Mouse (Mus musculus) T-helper 1 cell (primary cell): Measurements from ENCODE around the gene Ice1.

Experiments used
- in situ Hi-C: fragments of 300-600 bp; cut with MboI, MseI; formaldehyde crosslinking; loops from one replicate; pipeline ENCODE4 v1.15.1; 2025; ENCODE audit warnings: high pct_unique_total_duplicates

Gene Ice1

GRCm38 (mm10) chr13:70639639-70640038, 2.2 kb upstream of the Ice1 start:
- in situ Hi-C loops: loop anchor here (5.0 kb wide), 2 partner anchors 198 to 363 kb away; no protein-coding TSS in a partner anchor

DNA sequence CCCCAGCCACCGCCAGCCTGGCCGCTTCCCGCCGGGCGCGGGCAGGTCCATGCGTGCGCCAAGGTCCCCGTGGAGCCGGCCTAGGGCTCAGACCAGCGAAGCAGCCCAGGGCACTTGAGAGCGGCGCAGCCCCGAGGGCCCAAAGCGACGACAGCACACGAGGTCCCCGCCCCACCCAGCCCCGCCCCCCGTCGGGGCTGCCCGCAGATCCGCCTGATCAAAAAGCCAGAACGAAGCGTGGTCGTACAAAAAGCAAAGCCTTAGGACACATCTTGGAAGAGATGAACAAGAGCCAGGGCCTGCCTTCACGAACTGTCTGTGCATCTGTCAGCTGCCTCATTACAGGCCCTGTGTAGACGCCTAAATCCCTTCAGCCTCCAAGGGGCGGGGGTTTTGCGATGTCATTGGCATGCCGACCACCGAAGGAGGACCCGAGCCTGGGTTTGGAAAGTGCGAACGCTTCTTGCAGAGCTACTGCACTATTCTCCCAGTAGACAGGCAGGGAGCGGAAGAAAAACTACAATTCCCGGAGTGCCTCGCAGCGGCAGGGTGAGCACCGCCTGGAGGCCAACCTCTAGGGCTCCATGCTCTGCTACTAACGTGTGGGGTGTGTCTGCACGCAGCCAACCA, 343 bp upstream of the Ice1 start:
- in situ Hi-C loops: no loop called here

GRCm38 (mm10) chr13:70636706-70637105, 728 bp downstream of the Ice1 start:
- in situ Hi-C loops: no loop called here

GRCm38 (mm10) chr13:70635591-70635990, 1.8 kb downstream of the Ice1 start:
- in situ Hi-C loops: no loop called here

DNA sequence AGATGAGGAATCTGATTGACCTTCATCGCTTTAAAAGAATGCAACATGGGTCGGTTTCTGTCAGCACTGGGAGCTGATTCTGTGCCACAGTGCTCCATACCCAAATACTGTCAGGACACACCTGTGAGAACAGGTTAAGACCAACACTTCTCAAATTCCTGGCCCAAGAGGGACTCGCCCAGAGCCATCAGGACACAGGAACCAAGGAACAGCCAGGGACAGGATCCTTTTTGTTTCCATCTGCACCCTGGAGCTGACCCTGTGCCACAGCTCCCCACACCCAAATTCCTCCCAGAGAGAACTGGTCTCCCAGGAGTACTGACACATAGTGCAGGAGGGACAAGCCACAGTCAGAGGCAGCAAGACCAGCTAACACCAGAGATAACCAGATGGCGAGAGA, 11.0 kb downstream of the Ice1 start:
- in situ Hi-C loops: no loop called here

- in situ Hi-C loops: no loop called here
Measured at GRCm38 (mm10) chr13:70625665-70626064, 11.8 kb downstream of the Ice1 start.

DNA sequence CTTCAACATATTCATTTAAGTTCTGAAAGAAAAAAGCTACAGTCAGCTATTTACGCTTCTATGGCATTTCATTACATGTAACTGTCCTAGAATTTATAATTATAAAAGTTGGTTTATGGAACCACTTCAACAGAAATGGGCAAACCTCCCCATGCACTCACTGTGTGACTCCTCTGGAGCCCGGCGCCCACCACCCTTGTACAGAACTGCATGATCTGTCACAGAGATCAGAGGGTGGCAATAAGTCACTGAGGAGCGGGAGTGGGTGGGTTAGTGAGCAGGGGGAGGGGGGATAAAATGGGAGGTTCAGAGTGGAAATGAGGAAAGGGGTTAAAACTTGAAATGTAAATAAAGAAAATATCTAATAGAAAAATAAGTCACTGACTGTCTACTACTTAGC, 13.0 kb downstream of the Ice1 start:
- in situ Hi-C loops: no loop called here

DNA sequence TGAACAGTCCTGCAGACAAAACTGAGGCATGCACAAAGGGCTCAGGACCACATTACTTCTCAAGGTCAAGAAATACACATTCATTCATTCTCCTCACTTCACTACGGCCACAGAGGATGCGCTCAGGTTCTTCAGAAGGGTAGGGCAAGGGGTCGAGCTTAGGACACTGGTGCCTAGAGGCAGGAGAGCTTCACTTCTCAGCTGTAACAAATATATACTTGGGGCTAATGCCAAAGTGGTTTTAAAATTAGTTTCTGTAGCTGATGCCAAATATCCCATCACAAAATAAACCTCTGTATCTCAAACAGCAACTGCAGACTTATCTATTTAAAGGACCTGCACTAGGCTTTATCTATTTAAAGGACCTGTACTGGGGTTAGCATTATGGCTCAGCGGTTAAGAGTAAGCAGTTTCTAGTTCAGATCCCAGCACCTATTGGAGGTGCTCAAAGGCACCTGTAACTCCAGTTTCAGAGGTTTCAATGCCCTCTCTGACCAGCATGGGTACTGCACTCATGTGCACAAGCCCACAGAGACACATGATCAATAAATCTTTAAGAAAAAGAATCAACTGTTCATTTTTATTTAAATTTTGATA, 14.9 kb downstream of the Ice1 start:
- in situ Hi-C loops: no loop called here

- in situ Hi-C loops: no loop called here
Measured at GRCm38 (mm10) chr13:70621509-70621908, 15.9 kb downstream of the Ice1 start.

DNA sequence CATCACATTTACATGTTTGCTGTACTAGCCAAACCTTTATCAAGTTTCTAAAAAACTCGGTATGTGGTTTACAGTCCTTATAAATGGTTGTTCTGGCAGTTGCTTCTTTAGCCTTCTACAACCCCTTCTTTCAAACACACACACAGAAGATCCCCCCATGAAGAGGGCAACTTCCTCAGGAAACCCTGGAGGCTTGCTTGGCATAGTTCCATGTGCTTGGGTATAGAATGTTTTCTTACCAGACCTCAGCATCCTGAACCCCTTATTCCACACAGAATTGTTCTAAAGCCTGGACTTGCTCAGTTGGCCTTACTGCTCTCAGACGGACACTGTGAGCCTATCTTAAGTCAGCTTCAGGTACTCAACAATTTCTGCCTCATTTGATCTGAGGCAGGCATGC, 24.6 kb downstream of the Ice1 start:
- in situ Hi-C loops: no loop called here

GRCm38 (mm10) chr13:70610431-70611420, 26.7 kb downstream of the Ice1 start:
- in situ Hi-C loops: no loop called here

DNA sequence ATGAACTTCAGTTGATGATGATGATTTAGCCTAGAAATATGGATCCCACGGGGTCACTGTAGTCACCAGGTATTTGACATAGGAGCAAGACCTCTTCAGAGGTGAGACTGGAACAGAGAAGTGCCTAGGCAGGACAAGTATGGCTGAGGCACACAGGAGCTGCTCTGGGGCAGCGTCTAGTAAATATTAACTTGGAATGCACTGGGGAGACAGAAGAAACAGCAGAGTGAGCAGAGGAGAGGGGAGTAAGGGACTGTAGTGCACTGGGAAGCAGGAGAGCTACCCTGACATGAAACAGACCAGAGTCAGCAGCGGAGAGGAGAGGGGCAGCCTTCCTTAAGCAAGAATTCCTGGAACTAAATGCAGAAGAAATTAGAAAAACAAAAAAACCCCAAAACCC, 27.8 kb downstream of the Ice1 start:
- in situ Hi-C loops: no loop called here

DNA sequence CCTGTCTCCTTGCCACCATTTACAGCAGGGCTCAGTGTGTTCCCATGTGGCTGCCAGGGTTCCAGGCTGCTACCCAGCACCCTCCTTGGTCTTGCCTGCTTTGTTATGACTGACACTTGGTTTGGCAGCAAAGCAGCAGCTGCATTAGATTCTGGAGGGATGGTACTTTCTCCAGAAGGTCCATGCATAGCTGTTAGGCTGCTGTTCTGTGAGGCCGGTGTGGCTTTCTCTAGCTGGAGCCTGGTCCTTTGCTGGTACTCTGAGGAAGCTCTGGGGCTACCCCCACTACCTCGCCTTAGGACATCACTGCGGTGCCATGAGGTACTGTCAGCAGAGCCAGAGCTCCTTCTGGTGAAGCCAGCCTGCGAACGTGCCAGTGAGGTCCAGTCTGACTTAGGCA, 32.1 kb downstream of the Ice1 start:
- in situ Hi-C loops: no loop called here

DNA sequence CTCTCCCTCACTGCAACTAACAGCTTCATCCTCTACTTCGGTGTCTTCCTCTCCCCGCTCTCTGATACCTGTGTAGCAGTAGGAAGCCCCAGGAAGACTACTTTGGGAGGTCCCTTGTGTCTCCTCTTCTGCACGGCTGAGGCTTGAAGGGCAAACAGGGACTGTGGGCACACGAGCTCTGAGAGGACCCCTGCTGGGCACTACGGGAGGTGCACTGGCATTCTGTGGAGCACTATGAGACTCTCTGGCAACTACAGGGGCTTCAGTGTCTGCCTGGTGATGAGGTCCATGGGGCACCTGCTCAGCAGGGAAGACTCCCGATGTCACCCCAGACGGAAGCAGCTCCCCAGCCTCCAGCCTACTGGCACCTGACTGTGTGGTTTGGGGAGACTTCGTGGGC, 32.7 kb downstream of the Ice1 start:
- in situ Hi-C loops: no loop called here

DNA sequence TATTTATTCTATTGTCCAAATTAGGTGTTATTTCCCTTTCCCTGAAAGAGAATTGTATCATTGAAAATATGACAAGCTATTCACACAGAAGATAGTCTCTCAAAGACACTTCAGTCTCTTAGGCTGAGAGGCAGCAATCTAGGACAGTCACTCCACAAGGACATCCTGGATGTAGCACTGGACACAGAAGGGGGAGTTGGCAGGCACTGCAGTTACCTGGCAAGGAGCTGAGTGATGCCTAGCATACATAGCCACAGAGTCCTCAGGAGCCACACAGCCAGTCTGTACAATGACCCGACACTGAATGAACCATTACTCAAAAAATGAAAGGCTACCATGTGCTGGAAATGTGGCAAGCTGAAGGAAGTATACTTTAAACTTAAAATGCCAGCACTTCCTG, 35.9 kb downstream of the Ice1 start:
- in situ Hi-C loops: no loop called here

DNA sequence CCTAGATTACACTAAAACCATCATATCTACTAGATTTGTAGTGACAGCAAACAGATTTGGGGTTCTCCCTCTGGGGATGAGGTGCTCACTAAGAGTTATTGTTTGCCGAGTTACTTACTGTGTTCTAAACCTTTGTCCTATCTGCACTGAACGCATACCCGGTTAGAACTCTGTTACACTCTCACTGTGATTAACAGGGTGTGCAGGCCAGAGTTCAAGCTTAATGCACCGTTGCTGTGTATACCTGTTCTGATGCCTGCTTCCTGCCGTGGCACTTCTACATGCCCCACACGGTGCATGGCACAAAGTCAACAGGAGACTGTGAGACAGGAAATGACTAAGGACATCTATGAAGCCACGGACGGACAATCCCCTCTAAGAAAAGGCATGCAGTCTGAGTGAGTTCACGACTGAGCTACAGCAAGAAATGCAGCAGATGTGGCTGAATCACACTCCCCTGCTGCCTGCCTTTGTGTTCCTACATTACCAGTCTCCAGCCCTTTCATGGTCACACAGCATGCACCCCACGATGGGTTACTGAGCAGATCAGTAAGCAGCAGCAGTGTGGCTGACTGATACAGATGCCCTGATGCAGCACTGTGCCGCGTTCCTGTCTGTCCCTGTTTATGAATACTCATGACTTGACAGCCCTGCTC, 37.3 kb downstream of the Ice1 start:
- in situ Hi-C loops: no loop called here

DNA sequence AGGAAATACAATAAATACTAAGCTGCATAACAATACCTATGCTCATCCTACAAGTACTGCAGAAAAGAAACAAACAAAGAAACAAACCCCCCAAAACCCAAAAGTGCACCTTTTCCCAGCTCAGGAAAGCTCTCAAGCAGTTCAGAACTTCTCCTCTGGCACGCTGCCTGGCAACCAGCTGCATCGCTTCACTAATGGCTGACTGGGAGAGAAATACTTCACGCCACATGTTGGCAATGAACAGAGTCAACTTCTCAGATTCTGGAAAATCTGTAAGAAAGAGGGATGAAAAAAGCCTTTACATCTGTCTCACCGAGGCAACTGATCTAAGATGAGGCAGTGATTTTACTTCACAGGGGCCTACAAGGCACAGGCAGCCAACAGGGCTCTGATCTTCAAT, 38.5 kb downstream of the Ice1 start:
- in situ Hi-C loops: no loop called here

DNA sequence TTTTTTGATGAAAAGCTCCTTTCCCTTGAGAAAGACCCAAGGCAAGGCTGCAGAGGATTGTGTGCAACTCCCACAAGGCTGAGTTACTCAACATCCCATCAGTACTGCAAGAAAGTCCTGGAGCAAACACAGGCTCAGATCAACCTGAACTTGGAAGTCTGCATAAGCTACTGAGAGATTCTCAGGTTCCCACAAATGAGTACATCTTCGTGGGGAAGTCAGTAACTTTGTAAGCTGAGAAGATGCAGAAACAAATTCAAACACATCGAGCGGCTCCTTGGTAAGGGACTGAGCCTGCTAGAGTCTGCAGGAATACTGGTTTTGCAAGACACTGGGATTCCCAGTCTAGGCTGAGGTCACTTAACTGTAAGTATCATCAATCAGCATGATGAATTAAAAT, 40.5 kb downstream of the Ice1 start:
- in situ Hi-C loops: no loop called here

- in situ Hi-C loops: no loop called here
Measured at GRCm38 (mm10) chr13:70590248-70590762, 47.1 kb downstream of the Ice1 start.

DNA sequence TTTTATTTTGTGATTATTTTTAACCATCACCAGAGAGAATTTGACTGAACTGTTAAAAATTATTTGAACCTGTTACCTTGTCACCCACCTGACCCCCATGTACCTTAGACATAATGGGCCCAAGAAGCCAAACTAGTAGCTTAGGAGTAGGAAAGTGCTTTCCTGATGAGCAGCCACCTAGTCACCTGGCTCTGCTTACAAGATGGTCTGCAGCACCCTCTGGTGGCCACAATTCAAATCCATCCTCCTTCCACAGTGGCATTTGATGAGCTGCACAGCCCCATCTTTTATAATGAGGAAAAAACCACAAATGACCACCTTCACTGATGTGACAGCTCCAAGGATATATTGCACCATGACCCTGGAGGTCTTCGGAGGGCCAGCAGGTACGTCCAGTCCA, 50.5 kb downstream of the Ice1 start:
- in situ Hi-C loops: no loop called here

GRCm38 (mm10) chr13:70582517-70582916, 54.9 kb downstream of the Ice1 start:
- in situ Hi-C loops: loop anchor here (5.0 kb wide), 1 partner anchor 890 kb away; no protein-coding TSS in a partner anchor

DNA sequence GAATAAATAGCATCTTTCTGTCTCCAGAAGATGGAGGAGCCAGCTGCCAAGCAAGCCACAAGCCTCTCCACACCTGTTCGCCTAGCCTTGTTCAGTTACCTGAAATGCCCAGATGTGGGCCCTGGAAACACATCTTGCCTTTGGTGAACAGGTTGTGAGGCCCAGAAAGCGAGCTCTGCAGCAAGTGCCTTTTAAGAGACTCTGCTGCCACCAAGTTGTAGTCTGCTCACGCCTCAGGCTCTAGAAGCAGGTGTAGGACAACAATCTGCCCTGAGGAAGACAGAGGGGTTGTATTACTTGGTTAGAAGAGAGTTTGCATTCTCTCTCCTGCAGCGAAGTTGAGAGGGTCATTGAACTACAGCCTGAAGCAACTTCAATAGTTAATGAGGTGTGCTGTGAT, 55.9 kb downstream of the Ice1 start:
- in situ Hi-C loops: loop anchor here (5.0 kb wide), 1 partner anchor 889 kb away; no protein-coding TSS in a partner anchor
